In the genomic region with DNA sequence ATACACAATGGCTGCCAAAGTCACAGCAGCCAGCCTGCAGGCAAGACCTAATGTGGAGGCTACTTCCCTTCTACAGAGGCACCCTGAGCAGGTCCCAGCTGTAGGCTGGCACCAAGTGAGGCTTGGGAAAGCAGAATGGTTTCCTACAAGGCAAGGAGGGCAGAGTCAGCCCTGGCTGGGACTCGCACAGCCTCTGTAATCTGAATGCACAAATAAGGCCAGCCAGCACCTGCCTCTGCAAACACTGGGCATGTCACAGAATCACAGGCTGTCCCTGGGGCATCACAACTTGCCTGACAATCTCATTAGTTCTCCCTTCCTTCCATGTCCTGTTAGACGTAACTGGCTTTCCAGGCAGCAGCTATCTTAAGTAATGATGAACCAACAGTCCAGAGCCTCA, we compare ENCODE assay signal across 20 mouse cellular contexts.
DNase-seq lines count a peak whose midpoint lies in the region; ATAC-seq and TF ChIP-seq lines count a peak whose summit lies in the region.
"Had no signal": no experiment of that assay in that cellular context is flagged by ENCODE, and none has a peak within 500 bp of the region (broad histone marks: within the 10 kb centered on the region; RNA-seq: fewer than 3 reads in every experiment).

No protein-coding gene starts in this region.

- no peak overlapping the region for H3K9ac ChIP-seq in embryonic facial prominence, embryonic 14.5 days (ENCODE audit: low read depth, low read length)
- H3K9ac ChIP-seq in midbrain, embryonic 13.5 days (replicated peaks): no peak overlapping the region; the same call in 1 of the 2 replicates
- H3K9ac ChIP-seq in midbrain, embryonic 11.5 days (ENCODE audit: low read length): no peak overlapping the region
- no peak overlapping the region for H3K9ac ChIP-seq in kidney, embryonic 16.5 days (replicated peaks; ENCODE audit: low read length)
- H3K9ac ChIP-seq: embryonic facial prominence, embryonic 15.5 days; heart, embryonic 12.5 days had no signal

- peak; percentile 56; the same call in 1 of the 2 replicates for ATAC-seq in embryonic facial prominence, embryonic 14.5 days (ENCODE audit: low read depth)
- ATAC-seq in midbrain, embryonic 13.5 days: peak; percentile 57; the same call in 1 of the 2 replicates
- no peak for ATAC-seq in midbrain, embryonic 11.5 days (ENCODE audit: low FRiP score)
- no peak for ATAC-seq in kidney, embryonic 16.5 days (ENCODE audit: low FRiP score, low TSS enrichment)
- ATAC-seq: inflammation-experienced regulatory T-cells, adult 6 months had no signal

- no peak overlapping the region for H3K27ac ChIP-seq in embryonic facial prominence, embryonic 14.5 days (replicated peaks; ENCODE audit: low read depth, low read length)
- H3K27ac ChIP-seq in embryonic facial prominence, embryonic 10.5 days (replicated peaks): no peak overlapping the region
- peak overlapping the region; percentile 63 for H3K27ac ChIP-seq in midbrain, embryonic 13.5 days
- H3K27ac ChIP-seq in midbrain, embryonic 11.5 days (ENCODE audit: low read depth, low read length): no peak overlapping the region
- H3K27ac ChIP-seq in layer of hippocampus, adult 2 months: no peak overlapping the region
- H3K27ac ChIP-seq in kidney, embryonic 16.5 days (ENCODE audit: low read length): no peak overlapping the region
- H3K27ac ChIP-seq: embryonic facial prominence, embryonic 15.5 days; gastrocnemius, adult 2 months; left cerebral cortex, adult 2 months had no signal

- no peak overlapping the region for H3K4me2 ChIP-seq in embryonic facial prominence, embryonic 14.5 days (ENCODE audit: low read depth, low read length)
- no peak overlapping the region for H3K4me2 ChIP-seq in midbrain, embryonic 13.5 days (replicated peaks)
- H3K4me2 ChIP-seq in midbrain, embryonic 11.5 days: no peak overlapping the region
- H3K4me2 ChIP-seq in kidney, embryonic 16.5 days (replicated peaks; ENCODE audit: low read depth, low read length): no peak overlapping the region
- H3K4me2 ChIP-seq: embryonic facial prominence, embryonic 15.5 days; heart, embryonic 12.5 days; liver, embryonic 11.5 days had no signal

- no peaks in the 10 kb centered on the region for H3K4me1 ChIP-seq in embryonic facial prominence, embryonic 14.5 days (ENCODE audit: control insufficient read depth, insufficient read depth, low read length)
- H3K4me1 ChIP-seq in embryonic facial prominence, embryonic 10.5 days: peaks cover 67% of the 10 kb centered on the region
- peaks cover 71% of the 10 kb centered on the region for H3K4me1 ChIP-seq in midbrain, embryonic 13.5 days (replicated peaks)
- H3K4me1 ChIP-seq in midbrain, embryonic 11.5 days (ENCODE audit: control insufficient read depth, insufficient read depth, low read length): peaks cover 38% of the 10 kb centered on the region
- peaks cover 10% of the 10 kb centered on the region for H3K4me1 ChIP-seq in kidney, embryonic 16.5 days (ENCODE audit: insufficient read depth, low read length)

- 82% methylated on average over 2 of the region's 2 CpGs for WGBS in embryonic facial prominence, embryonic 14.5 days
- 67% methylated on average over 2 of the region's 2 CpGs for WGBS in embryonic facial prominence, embryonic 10.5 days
- WGBS in midbrain, embryonic 13.5 days: 27% methylated on average over 2 of the region's 2 CpGs
- 65% methylated on average over 2 of the region's 2 CpGs for WGBS in midbrain, embryonic 11.5 days
- WGBS in kidney, embryonic 16.5 days: 80% methylated on average over 2 of the region's 2 CpGs

- DNase-seq in embryonic facial prominence, embryonic 14.5 days (ENCODE audit: low spot score): peak; percentile 35
- DNase-seq in embryonic facial prominence, embryonic 10.5 days (ENCODE audit: low spot score): no peak
- no peak for DNase-seq in midbrain, embryonic 11.5 days (ENCODE audit: low spot score, missing footprints)
- peak; percentile 73 for DNase-seq in fat pad, adult 2 months (ENCODE audit: extremely low read depth, low read depth, low spot score)
- DNase-seq in urinary bladder, adult 2 months (ENCODE audit: low spot score): peak; percentile 49
- no peak for DNase-seq in layer of hippocampus, adult 2 months (ENCODE audit: low spot score in 2 of 2)
- DNase-seq: gastrocnemius, adult 2 months; kidney, adult 8-10 months; kidney, postnatal 25 days; layer of hippocampus, adult 9-11 months; lung, adult 18-20 months; lung, postnatal 14 days; thymus, postnatal 36 days had no signal

- H3K27me3 ChIP-seq in embryonic facial prominence, embryonic 14.5 days (replicated peaks; ENCODE audit: control insufficient read depth, insufficient read depth, low read length): no peaks in the 10 kb centered on the region
- no peaks in the 10 kb centered on the region for H3K27me3 ChIP-seq in embryonic facial prominence, embryonic 10.5 days (replicated peaks; ENCODE audit: low read depth, poor library complexity, severe bottlenecking)
- H3K27me3 ChIP-seq in midbrain, embryonic 13.5 days: no peaks in the 10 kb centered on the region
- H3K27me3 ChIP-seq in midbrain, embryonic 11.5 days (ENCODE audit: control insufficient read depth, insufficient read depth, low read length): no peaks in the 10 kb centered on the region
- no peaks in the 10 kb centered on the region for H3K27me3 ChIP-seq in kidney, embryonic 16.5 days (ENCODE audit: insufficient read depth, low read length)
- H3K27me3 ChIP-seq: embryonic facial prominence, embryonic 15.5 days; heart, embryonic 12.5 days had no signal

- no peaks in the 10 kb centered on the region for H3K36me3 ChIP-seq in embryonic facial prominence, embryonic 14.5 days (ENCODE audit: control insufficient read depth, insufficient read depth, low read length)
- no peaks in the 10 kb centered on the region for H3K36me3 ChIP-seq in embryonic facial prominence, embryonic 10.5 days (replicated peaks)
- H3K36me3 ChIP-seq in midbrain, embryonic 13.5 days: no peaks in the 10 kb centered on the region
- no peaks in the 10 kb centered on the region for H3K36me3 ChIP-seq in midbrain, embryonic 11.5 days (ENCODE audit: control insufficient read depth, insufficient read depth, low read length)
- no peaks in the 10 kb centered on the region for H3K36me3 ChIP-seq in kidney, embryonic 16.5 days (ENCODE audit: insufficient read depth, low read length)
- H3K36me3 ChIP-seq: embryonic facial prominence, embryonic 15.5 days; heart, embryonic 12.5 days had no signal

- no peak for TF ChIP-seq CTCF in layer of hippocampus, adult 2 months (conservative IDR thresholded peaks at IDR 0.05)

- H3K9me3 ChIP-seq in embryonic facial prominence, embryonic 14.5 days (ENCODE audit: control insufficient read depth, low read length): no peaks in the 10 kb centered on the region
- H3K9me3 ChIP-seq in embryonic facial prominence, embryonic 10.5 days: no peaks in the 10 kb centered on the region
- no peaks in the 10 kb centered on the region for H3K9me3 ChIP-seq in midbrain, embryonic 13.5 days
- no peaks in the 10 kb centered on the region for H3K9me3 ChIP-seq in midbrain, embryonic 11.5 days (ENCODE audit: control insufficient read depth, low read length)
- H3K9me3 ChIP-seq in kidney, embryonic 16.5 days (ENCODE audit: low read length): no peaks in the 10 kb centered on the region
- H3K9me3 ChIP-seq: embryonic facial prominence, embryonic 15.5 days; heart, embryonic 12.5 days had no signal

- H3K4me3 ChIP-seq in embryonic facial prominence, embryonic 14.5 days (ENCODE audit: low read depth, low read length): no peak overlapping the region
- H3K4me3 ChIP-seq in embryonic facial prominence, embryonic 10.5 days: no peak overlapping the region
- H3K4me3 ChIP-seq in midbrain, embryonic 13.5 days (replicated peaks): no peak overlapping the region
- no peak overlapping the region for H3K4me3 ChIP-seq in midbrain, embryonic 11.5 days (ENCODE audit: low read depth, low read length)
- no peak overlapping the region for H3K4me3 ChIP-seq in layer of hippocampus, adult 2 months
- no peak overlapping the region for H3K4me3 ChIP-seq in kidney, embryonic 16.5 days (ENCODE audit: low read length)
- H3K4me3 ChIP-seq: embryonic facial prominence, embryonic 15.5 days; gastrocnemius, adult 2 months; heart, embryonic 12.5 days; left cerebral cortex, adult 2 months had no signal

Comparison
In these comparisons a context has a peak if more than half of its experiments do, and no peak if none do; other contexts are left out.
1. ATAC-seq: peak in embryonic facial prominence, embryonic 14.5 days (single experiment) and midbrain, embryonic 13.5 days (single experiment); none in midbrain, embryonic 11.5 days (single experiment) and kidney, embryonic 16.5 days (single experiment).
2. DNase-seq: peak in embryonic facial prominence, embryonic 14.5 days (single experiment), fat pad, adult 2 months (single experiment) and urinary bladder, adult 2 months (single experiment); none in embryonic facial prominence, embryonic 10.5 days (single experiment), midbrain, embryonic 11.5 days (single experiment) and layer of hippocampus, adult 2 months (0 of 2).